Mouse (Mus musculus): ENCODE results near the gene Hcn1.

Hcn1 gene

GRCm38 (mm10) chr13:117705573-117705972 is 103.5 kb downstream of the Hcn1 start:
- in situ Hi-C loops (cut with MboI): no loop called here

- in situ Hi-C loops (cut with MboI): no loop called here
These were observed 103.9 kb downstream of the Hcn1 start for GRCm38 (mm10) chr13:117705997-117706396.

DNA sequence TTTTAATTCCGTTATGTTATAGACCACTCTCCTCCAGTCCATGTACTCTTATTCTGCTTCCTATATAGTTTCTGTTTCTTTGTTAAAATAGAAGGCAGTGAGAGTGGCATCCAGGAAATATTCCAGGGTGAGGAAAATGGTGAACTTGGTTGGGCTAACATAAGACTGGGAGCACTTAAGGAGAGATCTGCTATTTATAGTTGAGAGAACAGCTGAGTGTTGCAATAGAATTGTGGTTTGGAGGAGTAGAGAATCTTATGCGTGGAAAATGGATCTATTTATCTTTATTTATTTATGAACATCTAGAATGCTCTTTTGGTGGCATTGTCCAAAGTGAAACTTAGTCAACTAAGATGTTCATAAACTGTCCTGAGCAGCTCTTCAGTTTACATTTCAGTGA is 104.4 kb downstream of the Hcn1 start:
- in situ Hi-C loops (cut with MboI): no loop called here

DNA sequence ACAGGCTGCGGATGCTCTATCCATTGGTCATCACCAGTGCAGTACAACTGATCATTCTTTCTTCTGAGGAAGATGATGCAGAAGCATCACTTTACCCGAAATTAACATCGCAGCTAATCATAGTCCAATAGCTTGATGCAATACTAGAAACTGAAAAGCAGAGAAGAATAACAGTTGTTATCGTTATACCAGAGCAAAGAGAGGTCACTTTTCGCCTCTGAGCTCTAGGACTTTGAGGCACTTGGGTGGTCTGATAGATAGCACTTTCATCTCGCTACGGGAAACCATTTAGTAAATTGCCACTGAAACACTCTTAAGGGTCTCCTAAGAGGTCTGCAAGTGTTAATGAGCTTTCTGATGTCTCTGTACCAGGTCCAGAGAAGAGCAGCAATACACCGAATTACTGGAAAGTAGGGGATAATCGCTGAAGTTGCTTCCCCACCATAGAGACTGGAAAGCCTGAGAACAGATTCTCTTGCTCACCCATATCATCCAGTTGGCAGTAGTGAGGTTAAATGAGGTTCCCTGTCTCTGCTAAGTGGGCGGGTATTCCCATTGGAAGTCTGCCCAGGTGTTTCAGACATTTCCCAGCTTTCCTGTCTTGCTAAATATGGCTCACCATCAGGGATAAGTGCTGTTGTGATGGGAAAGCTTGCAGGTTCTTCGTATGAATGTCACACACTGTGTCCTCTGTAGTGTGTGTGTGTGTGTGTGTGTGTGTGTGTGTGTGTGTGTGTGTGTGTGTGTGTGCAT is 105.0 kb downstream of the Hcn1 start:
- in situ Hi-C loops (cut with MboI): no loop called here

- in situ Hi-C loops (cut with MboI): no loop called here
These were observed 108.7 kb downstream of the Hcn1 start for GRCm38 (mm10) chr13:117710811-117711210.

- in situ Hi-C loops (cut with MboI): no loop called here
These were observed 120.0 kb downstream of the Hcn1 start for GRCm38 (mm10) chr13:117722090-117722489.

- in situ Hi-C loops (cut with MboI): no loop called here
These were observed 122.0 kb downstream of the Hcn1 start for GRCm38 (mm10) chr13:117724083-117724482.

- in situ Hi-C loops (cut with MboI): no loop called here
These were observed 126.3 kb downstream of the Hcn1 start for GRCm38 (mm10) chr13:117728393-117728792.

DNA sequence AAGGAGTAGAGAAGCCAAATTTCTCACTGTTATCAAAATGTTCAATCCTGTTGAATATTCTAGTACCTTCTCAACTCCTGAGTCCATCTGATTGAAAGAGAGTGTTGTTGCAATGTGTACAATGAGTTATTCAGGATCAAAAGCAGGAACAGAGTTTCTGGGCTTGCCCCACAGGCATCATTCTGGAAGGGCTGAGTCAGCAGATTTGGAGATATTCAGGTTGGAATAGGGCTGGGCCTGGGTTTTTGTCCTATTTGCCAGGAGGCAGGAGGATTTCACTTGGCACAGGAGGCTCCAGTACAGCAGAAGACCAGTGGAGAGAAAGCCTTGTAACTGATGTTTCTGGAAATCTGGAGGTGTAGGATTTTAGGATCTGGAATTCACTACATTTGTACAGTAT is 130.6 kb downstream of the Hcn1 start:
- in situ Hi-C loops (cut with MboI): no loop called here

- in situ Hi-C loops (cut with MboI): no loop called here
These were observed 142.3 kb downstream of the Hcn1 start for GRCm38 (mm10) chr13:117744451-117744850.

- in situ Hi-C loops (cut with MboI): no loop called here
These were observed 143.1 kb downstream of the Hcn1 start for GRCm38 (mm10) chr13:117745173-117745572.

DNA sequence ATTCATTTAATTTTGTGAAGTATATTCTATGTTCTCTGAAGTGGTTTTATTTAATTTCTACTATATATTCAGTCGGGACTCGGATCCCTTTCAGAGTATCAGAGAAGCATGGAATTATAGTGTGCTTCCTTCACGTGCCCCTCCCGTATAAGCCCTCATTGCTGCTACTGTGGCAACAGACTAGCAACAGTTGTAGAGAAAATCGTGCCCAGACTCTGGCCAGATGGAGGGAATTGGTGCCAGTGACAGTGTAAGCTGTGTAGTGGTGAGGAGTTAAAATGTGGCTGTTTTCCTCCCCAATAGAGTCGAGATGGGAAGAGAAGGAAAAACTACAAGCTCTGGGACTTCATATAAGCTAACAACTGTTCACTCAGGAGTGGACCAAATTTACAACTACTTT is 163.4 kb downstream of the Hcn1 start:
- in situ Hi-C loops (cut with MboI): no loop called here

- in situ Hi-C loops (cut with MboI): no loop called here
These were observed 183.3 kb downstream of the Hcn1 start for GRCm38 (mm10) chr13:117785376-117785775.

GRCm38 (mm10) chr13:117792861-117793260 is 190.7 kb downstream of the Hcn1 start:
- in situ Hi-C loops (cut with MboI): no loop called here

GRCm38 (mm10) chr13:117801061-117801460 is 198.9 kb downstream of the Hcn1 start:
- in situ Hi-C loops (cut with MboI): no loop called here

GRCm38 (mm10) chr13:117827628-117828027 is 225.5 kb downstream of the Hcn1 start:
- in situ Hi-C loops (cut with MboI): no loop called here

DNA sequence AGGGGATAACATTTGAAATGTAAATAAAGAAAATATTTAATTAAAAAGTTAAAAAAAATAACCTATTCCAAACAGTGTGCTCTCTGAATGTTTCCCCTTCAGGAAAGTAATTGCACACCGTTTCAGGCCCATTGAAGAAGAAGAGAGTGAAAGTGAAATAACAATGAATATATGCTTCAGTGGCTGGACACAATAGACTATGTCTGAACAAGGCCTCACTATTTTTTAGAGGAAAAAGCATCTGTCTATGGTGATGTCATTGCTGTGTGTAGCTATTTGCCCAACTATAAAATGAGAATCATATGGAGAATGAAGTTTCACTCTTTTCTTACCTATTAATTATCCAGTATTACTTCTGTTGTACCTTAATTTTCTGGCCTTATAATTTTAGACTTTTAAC is 234.5 kb downstream of the Hcn1 start:
- in situ Hi-C loops (cut with MboI): no loop called here

- in situ Hi-C loops (cut with MboI): no loop called here
These were observed 236.1 kb downstream of the Hcn1 start for GRCm38 (mm10) chr13:117838264-117838663.

DNA sequence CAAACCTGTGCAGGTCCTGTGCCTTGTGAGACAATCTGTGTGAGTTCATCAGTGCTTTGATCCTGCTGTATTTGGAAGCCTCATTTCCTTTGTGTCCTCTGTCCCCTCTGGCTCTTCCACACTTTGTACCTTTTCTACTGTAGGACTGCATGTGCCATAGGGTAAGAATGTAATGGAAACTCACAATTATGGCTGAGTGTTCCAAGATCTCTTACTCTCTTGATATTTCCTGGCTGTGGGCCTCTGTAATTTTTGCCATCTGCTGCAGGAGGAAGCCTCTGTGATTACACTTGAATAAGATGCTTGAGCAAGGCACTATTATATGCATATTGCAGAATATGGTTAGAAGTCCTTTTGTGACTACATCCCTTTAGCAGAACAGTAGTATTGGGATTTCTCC is 240.2 kb downstream of the Hcn1 start:
- in situ Hi-C loops (cut with MboI): no loop called here

DNA sequence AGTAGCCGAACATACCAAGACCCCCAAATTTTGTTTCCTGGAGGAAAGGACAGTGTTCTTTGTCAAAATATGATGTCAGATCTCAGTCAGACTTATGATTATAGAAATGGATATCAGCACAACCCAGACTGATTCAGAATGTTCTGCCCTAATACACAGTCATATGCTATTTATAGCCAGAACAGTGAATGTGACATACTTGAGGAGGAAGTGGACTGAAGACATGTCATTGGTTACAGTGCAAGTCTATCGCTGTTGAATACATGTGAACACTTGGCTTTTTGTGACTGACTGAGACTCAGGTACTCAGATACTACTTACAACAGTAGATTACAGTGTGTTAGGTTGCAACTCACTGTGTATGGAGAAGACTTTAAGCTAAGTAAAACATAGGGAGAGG is 245.2 kb downstream of the Hcn1 start:
- in situ Hi-C loops (cut with MboI): no loop called here

DNA sequence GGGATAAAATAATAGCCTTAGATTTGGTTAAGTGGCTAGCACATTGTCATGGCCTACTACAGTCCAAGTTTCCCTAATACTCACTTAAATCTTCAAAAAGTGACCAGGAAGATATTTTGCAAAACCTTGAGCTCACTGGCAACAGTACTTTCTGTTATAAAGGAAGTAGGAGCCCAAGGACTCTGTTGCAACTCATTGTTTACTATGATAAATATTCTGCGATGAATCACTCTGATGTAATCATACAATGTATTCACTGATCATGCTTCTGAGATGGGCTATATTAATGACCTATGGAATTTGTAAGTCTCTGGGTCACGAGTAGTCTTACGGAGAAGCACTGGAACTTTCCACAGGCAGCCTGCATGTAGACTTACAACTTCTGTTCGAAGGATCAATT is 246.6 kb downstream of the Hcn1 start:
- in situ Hi-C loops (cut with MboI): no loop called here

- in situ Hi-C loops (cut with MboI): no loop called here
These were observed 250.0 kb downstream of the Hcn1 start for GRCm38 (mm10) chr13:117851954-117852710.

DNA sequence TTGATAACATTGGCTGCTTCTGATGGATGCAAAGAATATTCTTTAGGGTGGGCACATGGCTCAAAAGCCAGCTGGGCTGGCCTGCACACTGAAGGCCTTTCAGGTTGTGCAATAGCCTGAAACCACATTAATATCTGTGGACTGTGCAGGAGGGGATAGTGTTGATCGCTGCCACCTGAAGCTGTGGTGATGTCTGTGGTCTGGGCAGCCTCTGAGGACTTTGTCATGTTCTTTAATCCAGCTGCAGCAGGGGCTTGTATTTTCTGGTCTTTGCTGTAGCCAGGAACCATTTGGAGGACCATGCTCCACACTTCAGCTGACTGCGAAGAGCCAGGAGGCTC is 250.6 kb downstream of the Hcn1 start:
- in situ Hi-C loops (cut with MboI): no loop called here

GRCm38 (mm10) chr13:117858416-117858815 is 256.3 kb downstream of the Hcn1 start:
- in situ Hi-C loops (cut with MboI): no loop called here

Measured in mature B cell (primary cell).